In the genomic region with DNA sequence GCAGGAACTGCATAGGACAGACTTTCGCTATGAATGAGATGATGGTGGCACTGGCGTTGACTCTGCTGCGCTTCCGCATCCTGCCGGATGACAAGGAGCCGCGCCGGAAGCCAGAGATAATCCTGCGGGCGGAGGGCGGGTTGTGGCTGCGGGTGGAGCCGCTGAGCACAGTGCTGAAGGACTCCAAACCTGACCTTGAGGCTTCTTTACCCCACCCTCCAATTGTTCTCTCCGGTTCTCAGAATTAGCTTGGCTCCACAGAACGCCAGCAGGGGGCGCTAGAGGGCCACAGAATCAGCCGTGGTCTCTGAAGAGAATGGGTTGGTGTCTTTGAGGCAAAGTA, we compare ENCODE assay signal across 7 mouse cellular contexts. TPM values are rescaled to one million over a fixed set of nuclear protein-coding genes. Genes with fewer than 3 reads are reported as not detected.
DNase-seq lines count a peak whose midpoint lies in the region; ATAC-seq and TF ChIP-seq lines count a peak whose summit lies in the region.

No protein-coding gene starts in this region.

- DNase-seq in adrenal gland, adult 2 months: peak; percentile 89
- DNase-seq in embryo, embryonic 11.5 days (ENCODE audit: low read depth, low spot score): peak; percentile 72
- DNase-seq in gonadal fat pad, adult 2 months (ENCODE audit: low read depth): peak; percentile 9
- peak; percentile 89 for DNase-seq in left cerebral cortex, postnatal 4 days

- 0 out of 2 replicates have a peak overlapping the region, but pooled peaks have one; percentile 50 for H3K9ac ChIP-seq in intestine, postnatal 0 days (ENCODE audit: low read depth, low read length)
- peak overlapping the region; percentile 49 for H3K9ac ChIP-seq in midbrain, embryonic 12.5 days (replicated peaks)

- H3K27ac ChIP-seq in intestine, postnatal 0 days (ENCODE audit: low read depth, low read length): no peak overlapping the region
- no peak overlapping the region for H3K27ac ChIP-seq in midbrain, embryonic 12.5 days (replicated peaks)
- no peak overlapping the region for H3K27ac ChIP-seq in small intestine, adult 2 months (ENCODE audit: insufficient read depth, low read depth, low read length)

- intact Hi-C loops in left cerebral cortex, postnatal 4 days (cut with DNase I): loop anchor here (2.0 kb wide), 1 partner anchor 46 kb away; no protein-coding TSS in a partner anchor

- ATAC-seq in intestine, postnatal 0 days: peak; percentile 85
- peak; percentile 91 for ATAC-seq in midbrain, embryonic 12.5 days (ENCODE audit: low FRiP score, low read depth)

- no peaks in the 10 kb centered on the region for H3K4me1 ChIP-seq in intestine, postnatal 0 days (replicated peaks; ENCODE audit: control insufficient read depth, insufficient read depth, low read length)
- H3K4me1 ChIP-seq in midbrain, embryonic 12.5 days: no peaks in the 10 kb centered on the region
- H3K4me1 ChIP-seq in small intestine, adult 2 months (ENCODE audit: control insufficient read depth, insufficient read depth, insufficient read length, low read length): peaks cover 12% of the 10 kb centered on the region

- no peaks in the 10 kb centered on the region for H3K36me3 ChIP-seq in intestine, postnatal 0 days (ENCODE audit: control insufficient read depth, insufficient read depth)
- H3K36me3 ChIP-seq in midbrain, embryonic 12.5 days: no peaks in the 10 kb centered on the region
- no peaks in the 10 kb centered on the region for H3K36me3 ChIP-seq in small intestine, adult 2 months (ENCODE audit: control insufficient read depth, insufficient read depth, low read length)

- peak; percentile 97 for TF ChIP-seq CTCF in intestine, postnatal 0 days (IDR thresholded peaks at IDR 0.05; ENCODE audit: low read depth)
- peak; percentile 98; the same call in 1 of the 2 replicates for TF ChIP-seq CTCF in small intestine, adult 2 months (IDR thresholded peaks at IDR 0.05; ENCODE audit: extremely low read depth, insufficient read length, insufficient replicate concordance, low read depth, low read length)

- 1% methylated on average over 17 of the region's 17 CpGs for WGBS in intestine, postnatal 0 days
- WGBS in midbrain, embryonic 12.5 days: 2% methylated on average over 17 of the region's 17 CpGs
- WGBS in small intestine, adult 2 months: under 1% methylated on average over 17 of the region's 17 CpGs

- peak overlapping the region; percentile 30 for H3K4me3 ChIP-seq in intestine, postnatal 0 days (ENCODE audit: low read depth, low read length)
- peak overlapping the region; percentile 43 for H3K4me3 ChIP-seq in midbrain, embryonic 12.5 days
- peak overlapping the region; percentile 49 for H3K4me3 ChIP-seq in small intestine, adult 2 months (ENCODE audit: low read depth, low read length)

- no peak for TF ChIP-seq POLR2A in small intestine, adult 2 months (IDR thresholded peaks at IDR 0.05; ENCODE audit: low read depth, low read length)

- no peaks in the 10 kb centered on the region for H3K27me3 ChIP-seq in intestine, postnatal 0 days (replicated peaks; ENCODE audit: control insufficient read depth, insufficient read depth, low read length)
- H3K27me3 ChIP-seq in midbrain, embryonic 12.5 days: no peaks in the 10 kb centered on the region
- no peaks in the 10 kb centered on the region for H3K27me3 ChIP-seq in small intestine, adult 2 months (ENCODE audit: control insufficient read depth, insufficient read depth, low read length)

- H3K9me3 ChIP-seq in intestine, postnatal 0 days (ENCODE audit: control insufficient read depth): no peaks in the 10 kb centered on the region
- H3K9me3 ChIP-seq in midbrain, embryonic 12.5 days: no peaks in the 10 kb centered on the region

- peak overlapping the region; percentile 65 for H3K4me2 ChIP-seq in intestine, postnatal 0 days (replicated peaks; ENCODE audit: low read depth)
- H3K4me2 ChIP-seq in midbrain, embryonic 12.5 days (replicated peaks): peak overlapping the region; percentile 57

RNA-seq across cellular contexts. Expression of a gene that starts 13.8 kb away (rescaled TPM):
- total RNA-seq in adrenal gland, adult 2 months (2021): not detected
- not detected in 2 replicates for polyA plus RNA-seq in adrenal gland, adult 2 months (2012; rRNA removed)
- 0.07 TPM in 1 of 2 replicates, not detected in the other for polyA plus RNA-seq in gonadal fat pad, adult 2 months (2012; rRNA removed)
- polyA plus RNA-seq in intestine, postnatal 0 days (2015; fragmentation: Nextera tagmentation; extraction: Ambion mirVana): not detected in 2 replicates
- total RNA-seq in left cerebral cortex, postnatal 4 days (2021): not detected
- 1.1 TPM in 1 of 2 replicates, not detected in the other for polyA plus RNA-seq in midbrain, embryonic 12.5 days (2016; fragmentation: Nextera tagmentation; extraction: Ambion mirVana)
- not detected in 2 replicates for polyA plus RNA-seq in small intestine, adult 2 months (2012; rRNA removed)

RNA-seq across cellular contexts. Expression of a gene that starts 23.8 kb away (rescaled TPM):
- total RNA-seq in adrenal gland, adult 2 months (2021): not detected
- not detected in 2 replicates for polyA plus RNA-seq in adrenal gland, adult 2 months (2012; rRNA removed)
- polyA plus RNA-seq in gonadal fat pad, adult 2 months (2012; rRNA removed): 1.5 and 2.7 TPM in 2 replicates
- 3.2 and 3.7 TPM in 2 replicates for polyA plus RNA-seq in intestine, postnatal 0 days (2015; fragmentation: Nextera tagmentation; extraction: Ambion mirVana)
- total RNA-seq in left cerebral cortex, postnatal 4 days (2021): not detected
- polyA plus RNA-seq in midbrain, embryonic 12.5 days (2016; fragmentation: Nextera tagmentation; extraction: Ambion mirVana): not detected in 2 replicates
- polyA plus RNA-seq in small intestine, adult 2 months (2012; rRNA removed): 20.5 and 87.7 TPM in 2 replicates

RNA-seq across cellular contexts. Expression of a gene that starts 50.5 kb away (rescaled TPM):
- total RNA-seq in adrenal gland, adult 2 months (2021): 1 to 10 TPM; 1.5 to 2.0 TPM
- 0.17 and 0.35 TPM in 2 replicates for polyA plus RNA-seq in adrenal gland, adult 2 months (2012; rRNA removed)
- polyA plus RNA-seq in gonadal fat pad, adult 2 months (2012; rRNA removed): 18.4 and 20.6 TPM in 2 replicates
- not detected in 2 replicates for polyA plus RNA-seq in intestine, postnatal 0 days (2015; fragmentation: Nextera tagmentation; extraction: Ambion mirVana)
- total RNA-seq in left cerebral cortex, postnatal 4 days (2021): 1 to 10 TPM; 2.9 to 3.3 TPM
- 0.40 and 0.80 TPM in 2 replicates for polyA plus RNA-seq in midbrain, embryonic 12.5 days (2016; fragmentation: Nextera tagmentation; extraction: Ambion mirVana)
- polyA plus RNA-seq in small intestine, adult 2 months (2012; rRNA removed): 0.57 and 2.3 TPM in 2 replicates

Comparison
In these comparisons a context has a peak if more than half of its experiments do, and no peak if none do; other contexts are left out.
1. DNase-seq: peak in every context shown above with its lines; median percentile 89 in adrenal gland, adult 2 months; 89 in left cerebral cortex, postnatal 4 days; 72 in embryo, embryonic 11.5 days; 9 in gonadal fat pad, adult 2 months.